Comparison of ENCODE assay signal across 13 mouse cellular contexts in genomic region chr14:12073408-12074107, GRCm38 (mm10).
"Had no signal": no experiment of that assay in that cellular context is flagged by ENCODE, and none has a peak within 500 bp of the region (broad histone marks: within the 10 kb centered on the region; RNA-seq: fewer than 3 reads in every experiment).

No protein-coding gene starts in this region.

- H3K4me3 ChIP-seq: hindbrain, embryonic 13.5 days; layer of hippocampus, adult 2 months; limb, embryonic 12.5 days; liver, embryonic 13.5 days; neural tube, embryonic 12.5 days; stomach, embryonic 15.5 days had no signal

- H3K4me2 ChIP-seq: hindbrain, embryonic 13.5 days; limb, embryonic 12.5 days; liver, embryonic 13.5 days; neural tube, embryonic 12.5 days; stomach, embryonic 15.5 days had no signal

- ATAC-seq: hindbrain, postnatal 0 days; lung, postnatal 0 days had no signal

- H3K9me3 ChIP-seq: hindbrain, embryonic 13.5 days; limb, embryonic 12.5 days; liver, embryonic 13.5 days; neural tube, embryonic 12.5 days; stomach, embryonic 15.5 days had no signal

- H3K27ac ChIP-seq: hindbrain, embryonic 13.5 days; hindbrain, postnatal 0 days; layer of hippocampus, adult 2 months; limb, embryonic 12.5 days; liver, embryonic 13.5 days; neural tube, embryonic 12.5 days; stomach, embryonic 15.5 days had no signal

- DNase-seq: liver, embryonic 13.5 days; lung, adult 2 months; lung, postnatal 36 days; midbrain, embryonic 14.5 days; spleen, adult 18-20 months; thymus, postnatal 4 days had no signal

- H3K36me3 ChIP-seq: hindbrain, embryonic 13.5 days; limb, embryonic 12.5 days; liver, embryonic 13.5 days; neural tube, embryonic 12.5 days; stomach, embryonic 15.5 days had no signal

- H3K4me1 ChIP-seq: liver, embryonic 13.5 days; neural tube, embryonic 12.5 days; stomach, embryonic 15.5 days had no signal

- H3K9ac ChIP-seq: hindbrain, embryonic 13.5 days; limb, embryonic 12.5 days; liver, embryonic 13.5 days; neural tube, embryonic 12.5 days; stomach, embryonic 15.5 days had no signal

- H3K27me3 ChIP-seq: hindbrain, embryonic 13.5 days; limb, embryonic 12.5 days; liver, embryonic 13.5 days; neural tube, embryonic 12.5 days; stomach, embryonic 15.5 days had no signal
